Mouse (Mus musculus): ENCODE data around the gene Lrch4.
"Not testable (repeated sequence)": the region's sequence is repeated elsewhere in the genome, so short reads cannot be mapped to it uniquely, and the experiment has no call there.

Gene Lrch4

DNA sequence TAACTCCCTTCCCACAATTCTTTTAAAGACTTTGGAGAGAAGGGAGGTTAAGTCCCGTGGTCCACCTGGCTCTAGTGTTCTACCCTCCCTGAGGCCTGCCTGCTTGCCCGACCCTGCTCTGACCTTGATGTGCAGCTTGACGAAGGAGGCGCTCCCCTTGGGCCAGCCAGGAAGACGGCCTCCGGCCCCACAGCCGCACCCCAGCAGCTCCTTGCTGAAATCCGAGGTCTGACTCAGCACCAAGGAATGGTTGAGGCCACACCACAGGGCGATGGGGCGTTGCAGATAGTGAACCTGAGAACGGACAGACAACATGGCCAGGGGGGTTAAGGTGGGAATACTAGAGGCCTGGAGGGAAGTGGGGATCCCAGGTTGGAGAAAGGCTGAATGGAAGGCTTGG lies 15.4 kb upstream of the Lrch4 start, which contains the start of gene Pcolce:
Gene Pcolce (minus strand): TSS at position 235 of the 400 bp plus-strand sequence.
- no peak for DNase-seq

DNA sequence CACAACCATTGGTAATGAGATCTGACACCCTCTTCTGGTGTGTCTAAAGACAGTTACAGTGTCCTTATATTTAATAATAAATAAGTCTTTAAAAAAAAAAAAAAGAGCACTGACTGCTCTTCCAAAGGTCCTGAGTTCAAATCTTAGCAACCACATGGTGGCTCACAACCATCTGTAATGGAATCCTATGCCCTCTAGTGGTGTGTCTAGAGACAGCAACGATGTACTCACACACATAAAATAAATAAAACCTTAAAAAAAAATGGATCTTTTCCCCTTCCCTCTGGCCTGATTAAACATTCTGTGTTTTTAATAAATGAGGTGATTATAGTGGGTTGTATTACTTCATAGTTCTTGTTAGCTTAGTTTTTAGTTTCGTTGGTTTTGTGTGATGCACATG lies 14.0 kb upstream of the Lrch4 start:
- DNase-seq = not testable (repeated sequence)

DNA sequence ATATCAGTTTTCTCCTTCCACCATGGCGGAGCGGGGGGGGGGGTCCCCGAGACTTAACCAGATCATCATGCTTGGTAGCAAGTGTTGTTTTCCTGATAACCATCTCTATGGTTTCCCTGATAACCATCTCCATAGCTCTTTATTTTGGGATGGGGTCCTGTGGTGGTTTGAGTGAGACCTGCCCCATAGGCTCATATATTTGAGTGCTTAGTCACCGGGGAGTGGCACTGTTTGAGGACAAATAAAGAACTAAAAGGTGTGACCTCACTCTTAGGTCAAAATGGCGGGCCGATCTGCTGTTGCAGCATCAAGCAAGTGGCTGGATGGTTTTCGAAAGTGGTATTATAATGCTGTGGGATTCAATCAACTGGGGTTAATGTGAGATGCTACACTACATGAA lies 13.6 kb upstream of the Lrch4 start:
- no peak for DNase-seq

DNA sequence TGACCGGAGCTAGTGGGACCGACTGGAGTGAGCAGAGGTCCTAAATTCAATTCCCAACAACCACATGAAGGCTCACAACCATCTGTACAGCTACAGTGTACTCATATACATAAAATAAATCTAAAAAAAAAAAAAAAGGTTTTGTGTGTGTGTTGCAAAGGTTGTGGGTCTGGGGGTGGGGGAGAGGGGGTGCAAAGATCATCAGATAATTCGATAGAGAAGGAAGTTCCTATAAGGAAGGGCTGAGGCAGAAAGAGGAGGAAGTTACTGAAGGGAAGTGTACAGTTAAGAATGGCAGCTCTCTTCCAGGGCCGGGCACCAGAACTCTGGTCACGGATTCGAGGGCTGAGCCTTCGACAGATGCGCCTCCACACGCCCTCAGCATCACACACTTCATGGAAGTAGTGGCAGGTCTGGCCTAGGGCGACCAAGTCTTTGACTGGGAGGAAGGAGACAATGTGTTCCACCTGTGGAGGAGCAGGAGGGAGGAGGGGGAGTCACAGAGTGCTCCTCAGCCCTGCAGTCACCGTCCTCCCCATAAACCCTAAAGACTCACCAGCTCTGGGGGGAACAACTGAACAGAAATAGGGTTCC lies 4.9 kb upstream of the Lrch4 start:
- DNase-seq = no peak

DNA sequence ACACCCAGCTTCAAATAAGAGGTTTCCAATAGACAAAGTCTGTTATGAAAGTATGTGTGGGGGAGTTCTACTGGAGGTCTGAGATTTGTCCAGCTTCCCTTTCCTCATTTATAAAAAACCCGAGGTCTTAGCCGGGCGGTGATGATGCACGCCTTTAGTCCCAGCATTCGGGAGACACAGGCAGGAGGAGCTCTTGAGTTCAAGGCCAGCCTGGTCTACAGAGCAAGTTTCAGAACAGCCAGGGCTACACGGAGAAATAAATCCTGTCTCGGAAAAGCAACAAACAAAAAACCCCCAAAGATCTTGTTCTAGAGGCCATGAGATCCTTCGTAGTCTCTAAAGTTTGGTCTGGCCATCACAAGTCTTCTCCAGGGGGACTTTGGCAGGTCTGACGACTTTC lies 930 bp upstream of the Lrch4 start:
- DNase-seq = no peak

DNA sequence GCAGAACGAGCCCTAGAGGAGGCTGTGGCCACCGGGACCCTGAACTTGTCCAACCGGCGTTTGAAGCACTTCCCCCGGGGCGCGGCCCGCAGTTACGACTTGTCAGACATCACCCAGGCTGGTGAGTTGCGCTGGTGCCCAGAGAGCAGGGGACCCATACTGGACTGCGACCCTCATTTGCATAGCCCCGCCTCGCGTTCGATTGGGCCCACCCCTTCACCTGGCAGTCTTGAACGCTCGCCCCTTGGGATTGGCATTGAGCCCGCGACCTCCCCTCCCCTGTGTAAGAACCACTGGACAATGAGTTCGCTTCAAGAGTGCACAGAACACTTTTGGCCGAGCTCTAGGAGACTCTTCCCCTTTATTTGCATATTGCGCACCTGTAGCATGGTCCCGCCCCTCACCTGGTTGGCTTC lies 393 bp downstream of the Lrch4 start:
- peak; percentile 49 for DNase-seq

DNA sequence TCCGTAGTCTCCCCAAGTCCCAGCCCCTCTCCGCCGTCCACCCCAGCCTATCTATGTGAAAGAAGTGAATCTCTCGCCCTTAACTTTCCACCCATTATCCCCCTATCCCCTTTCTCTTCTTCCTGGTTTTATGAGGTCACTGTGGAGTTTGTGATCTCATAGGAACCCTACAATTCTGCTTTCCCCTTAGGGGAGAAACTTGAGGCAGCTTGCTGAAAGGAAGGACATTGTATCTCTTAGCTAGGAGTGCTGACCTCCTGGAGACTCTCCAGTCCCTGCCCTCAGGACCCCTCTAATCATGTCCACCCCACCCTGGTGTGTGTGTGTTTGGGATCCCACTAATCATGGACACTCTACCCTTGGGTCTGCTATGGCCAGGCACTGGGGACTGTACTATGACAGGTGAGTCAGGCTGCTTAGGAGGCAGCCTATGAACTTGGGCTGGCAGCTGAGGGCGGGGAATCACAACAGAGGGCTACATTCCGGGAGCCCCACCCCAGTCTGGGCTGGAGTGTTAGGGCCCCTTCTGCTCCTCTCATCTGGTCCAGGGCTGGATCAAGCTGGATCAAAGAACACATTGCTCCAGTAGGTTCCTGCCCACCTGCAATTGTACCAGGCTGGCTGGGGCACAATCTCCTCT lies 1.1 kb downstream of the Lrch4 start:
- DNase-seq = no peak

DNA sequence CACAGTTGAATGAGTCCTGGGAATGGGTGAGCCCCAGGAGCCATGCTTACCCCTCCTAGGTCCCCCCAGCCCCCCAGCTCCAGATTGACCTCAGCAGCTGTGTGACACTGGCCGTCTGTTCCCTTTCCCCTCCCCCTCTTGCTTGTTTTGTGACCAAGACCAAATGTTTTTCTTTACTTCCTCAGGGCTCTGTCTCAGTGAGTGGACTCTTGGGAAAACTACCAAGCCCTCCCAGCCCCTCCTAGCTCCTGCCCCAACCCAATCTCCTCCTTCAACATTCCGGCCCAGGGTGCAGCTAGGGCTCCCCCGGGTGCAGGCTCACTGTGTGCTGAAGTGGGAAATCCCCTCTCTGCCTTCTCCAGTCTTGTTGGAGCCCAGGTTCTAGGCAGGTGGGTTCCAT lies 1.7 kb downstream of the Lrch4 start:
- no peak for DNase-seq

DNA sequence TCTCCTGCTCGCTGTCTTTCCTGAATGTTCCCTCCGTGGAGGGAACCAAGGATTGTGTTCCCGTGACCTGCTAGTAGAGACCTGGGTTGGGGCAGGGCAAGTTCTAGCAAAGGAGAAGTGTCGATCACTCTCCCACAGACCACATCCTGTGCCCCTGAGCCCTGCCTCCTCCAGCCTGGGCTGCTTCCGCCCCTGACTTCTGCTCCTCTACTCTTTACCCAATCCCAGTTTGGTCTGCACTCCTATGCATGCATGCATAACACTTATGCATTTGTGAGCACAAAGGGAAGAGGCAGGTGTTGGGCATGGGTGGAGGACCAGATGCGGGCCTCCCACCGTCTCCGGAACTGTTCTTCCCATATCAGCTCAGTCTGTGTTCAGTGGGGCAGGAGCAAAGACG lies 2.2 kb downstream of the Lrch4 start:
- no peak for DNase-seq

DNA sequence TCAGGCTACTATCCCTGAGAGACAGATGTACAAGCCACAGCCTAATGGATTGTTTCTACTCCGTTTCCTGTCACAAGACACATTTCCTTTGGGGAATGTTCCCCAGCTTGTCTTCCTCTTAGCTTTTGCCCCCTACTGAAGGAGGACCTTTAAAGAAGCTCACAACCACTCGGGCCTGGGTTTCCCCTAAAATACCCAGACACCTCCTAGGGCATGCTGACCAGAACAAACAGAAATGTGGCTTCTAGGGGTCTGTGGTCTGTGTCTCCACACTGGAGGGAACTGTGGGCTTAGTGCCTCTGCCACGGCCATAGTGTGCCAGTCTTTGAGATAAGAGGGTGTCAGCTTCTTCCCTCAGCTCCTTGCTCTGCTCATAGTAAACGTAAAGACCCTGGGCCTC lies 2.7 kb downstream of the Lrch4 start:
- DNase-seq = no peak

DNA sequence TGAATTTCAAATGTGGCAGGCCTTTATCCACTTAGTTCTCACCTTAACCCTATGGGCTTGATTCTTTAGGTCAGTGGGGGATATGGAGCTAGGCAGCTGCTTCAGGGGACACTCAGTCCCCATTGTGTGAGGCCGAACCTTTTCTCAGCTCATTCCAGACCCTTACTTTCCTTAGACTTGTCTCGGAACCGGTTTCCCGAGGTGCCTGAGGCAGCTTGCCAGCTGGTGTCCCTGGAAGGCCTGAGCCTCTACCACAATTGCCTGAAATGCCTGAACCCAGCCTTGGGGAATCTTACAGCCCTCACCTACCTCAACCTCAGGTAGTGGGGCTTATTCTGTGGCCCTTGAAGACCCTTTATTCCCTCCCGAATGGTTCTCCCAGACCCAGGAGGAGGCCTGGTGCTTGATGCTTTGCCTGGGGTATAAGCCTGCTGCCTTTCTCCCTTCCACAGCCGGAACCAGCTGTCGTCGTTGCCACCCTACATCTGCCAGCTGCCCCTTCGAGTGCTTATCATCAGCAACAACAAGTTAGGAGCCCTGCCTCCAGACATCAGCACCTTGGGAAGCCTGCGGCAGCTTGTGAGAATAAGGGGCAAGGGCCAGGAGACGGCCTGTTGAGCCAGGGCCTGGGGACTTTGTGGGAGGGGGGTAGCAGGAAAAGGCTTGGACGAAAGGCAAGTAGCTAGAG lies 4.6 kb downstream of the Lrch4 start:
- DNase-seq = no peak

DNA sequence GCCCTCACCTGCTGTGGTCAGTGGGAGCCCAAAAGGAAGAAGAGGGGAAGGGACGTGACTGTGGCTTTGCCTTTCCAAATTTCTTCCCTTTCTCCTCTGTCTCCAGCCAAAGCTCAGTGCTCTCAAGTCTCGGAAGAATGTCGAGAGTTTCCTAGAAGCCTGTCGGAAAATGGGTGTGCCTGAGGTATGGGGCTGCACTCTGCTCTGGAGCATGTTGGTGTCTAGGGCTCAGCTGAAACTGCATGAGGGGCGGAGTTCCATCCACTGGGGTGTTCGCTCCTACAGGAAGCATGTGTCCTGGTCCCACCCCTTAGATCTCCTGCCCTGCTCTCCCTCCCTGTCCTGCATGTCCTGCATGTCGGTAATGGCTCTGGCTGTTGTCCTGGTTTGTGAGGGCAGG lies 10.6 kb downstream of the Lrch4 start:
- no peak for DNase-seq

DNA sequence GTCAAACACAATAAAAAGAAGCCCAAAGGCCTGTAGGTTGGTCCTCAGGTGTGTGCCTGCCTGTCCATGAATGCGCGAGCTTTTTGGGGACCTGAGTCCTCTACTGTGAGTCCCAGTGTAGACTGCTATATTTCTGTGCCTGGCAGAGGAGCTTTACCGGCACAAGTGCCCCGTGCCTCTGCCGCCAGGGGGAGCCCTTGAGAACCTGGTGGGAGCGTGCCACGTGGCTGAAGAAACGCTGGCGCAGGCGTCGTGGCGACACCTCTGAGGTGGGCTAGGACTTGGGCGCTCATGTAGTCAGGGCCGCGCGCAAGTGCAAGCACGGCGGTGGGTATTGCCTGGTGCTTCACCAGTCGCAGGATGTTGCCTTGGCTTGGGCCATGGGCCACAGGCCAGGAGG lies 12.1 kb downstream of the Lrch4 start, which contains the start of gene Sap25:
Gene Sap25 (plus strand): TSS at position 281 of the 400 bp plus-strand sequence.
- DNase-seq = peak; percentile 40

DNA sequence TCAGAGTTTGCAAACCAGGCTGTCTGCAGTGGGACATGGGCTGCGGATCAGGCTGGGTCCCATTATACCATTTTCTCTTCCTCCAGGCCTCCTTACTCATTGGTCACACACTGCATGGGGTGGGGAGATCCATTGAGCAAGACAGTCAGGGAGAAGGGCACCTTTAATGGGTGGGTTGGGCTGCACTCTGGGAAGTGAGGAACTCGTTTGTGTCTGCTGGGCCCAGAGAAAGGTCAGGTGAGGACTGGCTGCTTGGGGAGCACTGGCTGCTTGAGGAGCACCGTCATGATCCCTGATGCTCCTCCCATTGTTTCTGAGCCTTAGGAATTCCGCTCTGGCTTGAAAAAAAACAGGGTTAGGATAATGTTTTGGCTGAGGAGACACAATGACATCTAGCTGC lies 14.0 kb downstream of the Lrch4 start:
- no peak for DNase-seq

DNA sequence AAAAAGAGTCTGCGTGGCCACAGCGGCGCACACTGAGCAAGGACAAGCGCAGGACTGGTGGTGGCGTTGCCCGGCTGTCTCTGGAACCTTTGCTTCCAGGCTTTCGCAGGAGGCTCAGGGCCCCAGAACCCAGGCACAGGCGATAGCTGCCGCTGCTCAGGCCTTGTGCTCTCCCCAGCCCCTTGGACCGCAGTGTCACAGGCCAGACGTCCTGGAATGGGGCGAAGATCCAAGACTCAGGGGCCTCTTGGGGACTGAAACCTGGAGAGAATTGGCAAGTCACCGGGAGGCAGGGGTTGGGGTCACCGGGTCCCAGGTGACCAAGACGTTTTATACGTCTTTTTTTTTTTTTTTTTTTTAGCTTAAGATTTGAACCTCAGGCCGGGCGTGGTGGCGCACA lies 15.6 kb downstream of the Lrch4 start:
- DNase-seq = no peak

DNA sequence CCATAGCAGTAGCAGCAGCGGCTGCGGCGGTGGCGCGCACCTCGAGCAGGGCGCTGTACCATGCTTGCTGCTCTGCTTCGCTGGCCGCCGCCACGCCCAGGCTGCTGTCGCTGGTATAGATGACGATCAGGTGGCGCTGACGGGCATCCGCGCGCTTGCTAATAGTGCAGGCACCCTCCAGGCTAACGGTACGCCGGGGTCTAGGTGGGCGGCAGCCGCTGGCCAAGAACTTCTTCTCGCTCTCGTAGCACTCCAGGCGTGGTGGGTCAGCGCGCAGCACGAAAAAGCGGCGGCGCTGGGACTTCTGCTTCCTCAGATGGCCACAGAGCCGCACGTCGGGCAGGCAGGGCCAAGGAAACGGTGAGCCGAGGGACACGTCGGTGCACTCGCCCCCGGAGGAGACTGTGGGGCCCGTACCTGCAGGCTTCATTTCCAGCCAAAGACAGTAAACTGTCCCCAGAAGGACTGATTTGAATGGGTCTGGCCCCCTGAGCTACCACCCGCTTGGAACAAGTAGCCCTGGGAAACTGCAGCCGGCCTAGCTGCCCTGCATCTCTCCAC lies 16.2 kb downstream of the Lrch4 start:
- DNase-seq = peak; percentile 35

DNA sequence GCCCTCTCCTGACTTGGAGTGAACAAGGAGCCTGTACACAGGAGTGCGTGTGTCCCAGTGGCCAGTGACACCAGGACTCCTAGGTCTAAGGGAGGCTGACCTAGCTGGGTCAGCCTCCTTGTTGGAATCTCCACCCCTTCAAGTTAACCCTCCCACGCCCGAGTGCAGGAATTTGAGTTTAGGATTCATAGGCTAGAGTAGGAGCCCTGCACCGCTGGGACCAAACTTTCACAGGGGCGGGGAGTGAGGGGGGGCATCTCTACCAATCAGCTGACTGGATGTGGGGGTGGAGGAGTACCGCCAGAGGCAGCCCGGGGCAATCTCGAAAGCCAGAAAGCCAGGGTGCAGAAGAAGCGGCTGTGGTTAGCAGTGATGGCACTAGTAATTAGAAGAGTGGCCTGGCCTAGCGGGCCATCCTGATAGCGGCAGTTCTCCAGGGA lies 16.8 kb downstream of the Lrch4 start, which contains the start of gene Irs3:
Gene Irs3 (minus strand): TSS at position 63 of the 440 bp plus-strand sequence.
- no peak for DNase-seq

DNA sequence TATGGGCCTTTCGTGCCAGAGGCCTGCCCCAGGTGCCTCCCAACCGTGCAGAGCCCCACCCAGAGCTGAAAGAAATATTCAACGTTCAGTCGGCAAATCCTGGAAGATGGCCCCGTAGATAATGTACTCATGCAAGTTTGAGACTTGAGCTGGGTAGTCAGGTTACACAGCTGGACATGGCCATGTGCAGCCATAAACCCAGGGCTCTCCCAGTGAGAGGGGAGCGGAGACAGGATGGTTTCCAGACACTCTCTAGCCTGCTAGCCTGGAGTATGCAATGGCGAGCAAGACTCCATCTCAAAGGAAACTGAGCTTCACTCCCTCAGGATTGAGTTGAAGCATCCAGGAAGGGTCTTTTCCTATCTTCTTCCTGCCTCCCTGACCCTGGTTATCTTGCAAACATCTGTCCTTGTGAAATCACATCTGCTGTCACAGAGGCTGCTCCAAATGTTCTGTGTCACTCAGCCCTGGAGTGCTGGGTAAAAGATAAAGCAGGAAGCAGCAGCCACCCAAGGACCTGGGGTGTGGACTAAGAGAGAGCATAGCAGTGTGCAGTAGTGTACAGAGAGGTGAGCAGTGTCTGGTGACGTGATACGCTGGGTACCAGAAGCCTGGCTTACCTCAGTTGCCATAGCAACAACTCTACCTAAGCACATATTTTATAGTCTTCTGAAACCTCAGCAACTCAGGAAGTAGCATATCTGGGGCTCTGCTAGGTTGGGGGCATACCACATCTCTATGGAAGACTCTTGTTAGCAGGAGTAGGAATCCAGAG lies 19.1 kb downstream of the Lrch4 start:
- no peak for DNase-seq

DNA sequence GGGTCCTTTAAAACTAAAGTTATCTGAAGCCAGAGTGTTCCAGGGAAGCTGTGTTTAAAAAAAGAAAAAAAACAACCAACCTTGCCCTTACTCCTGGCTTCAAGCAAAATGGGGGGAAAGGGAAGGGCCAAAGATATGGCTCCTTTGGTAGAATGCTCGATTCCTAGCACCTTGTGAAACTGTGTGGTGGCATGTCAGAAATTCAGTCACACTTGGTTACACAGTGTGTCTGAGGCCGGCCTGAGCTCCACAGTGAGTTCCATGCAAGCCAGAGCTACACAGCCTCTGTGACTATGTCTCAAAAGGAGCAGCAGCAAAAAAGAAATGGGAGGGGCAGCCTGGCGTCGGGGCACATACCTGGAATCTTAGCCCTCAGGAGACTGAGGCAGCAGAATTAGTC lies 20.3 kb downstream of the Lrch4 start:
- no peak for DNase-seq

DNA sequence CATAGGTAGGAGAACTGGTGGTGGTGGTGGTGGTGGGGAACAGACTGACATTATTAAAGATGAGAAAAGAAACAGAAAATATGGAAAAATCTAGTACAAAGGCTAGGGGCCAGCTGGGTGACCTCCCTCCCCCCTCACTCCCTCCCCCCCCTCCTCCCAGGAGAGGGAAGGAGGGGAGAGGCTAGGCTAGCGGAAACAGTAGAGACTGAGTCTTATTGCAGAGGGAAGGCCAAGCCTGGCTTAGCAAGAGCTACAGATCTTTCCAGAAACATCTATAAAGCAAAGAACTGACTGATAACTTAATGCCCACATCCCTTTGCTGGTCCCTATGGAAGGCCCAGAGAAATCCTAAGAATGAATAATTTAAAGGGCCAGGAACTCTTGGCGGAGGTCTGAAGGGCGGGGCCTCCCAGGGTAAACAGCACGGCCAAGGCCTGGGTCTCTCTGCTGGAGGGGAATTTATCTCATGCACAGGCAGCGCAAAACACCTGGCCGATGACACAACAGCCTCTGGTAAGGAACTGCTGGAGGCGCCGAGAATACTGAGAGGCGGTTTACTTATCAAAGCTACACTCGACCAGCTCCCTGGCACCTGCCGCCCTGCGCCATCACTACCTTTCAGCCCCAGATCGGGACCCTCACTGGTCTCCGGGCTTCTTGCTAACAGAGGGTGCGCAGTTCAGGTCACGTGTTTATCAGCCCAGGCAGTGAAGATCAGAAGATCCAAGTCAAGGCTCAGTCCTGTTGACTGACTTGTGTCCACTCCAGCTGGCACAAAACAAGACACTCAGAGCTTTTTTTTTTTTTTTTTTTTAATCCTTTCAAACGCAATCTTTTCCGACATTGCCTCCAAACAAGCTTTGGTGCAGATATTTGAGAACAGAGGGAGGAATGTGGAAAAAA lies 21.0 kb downstream of the Lrch4 start:
- no peak for DNase-seq

DNA sequence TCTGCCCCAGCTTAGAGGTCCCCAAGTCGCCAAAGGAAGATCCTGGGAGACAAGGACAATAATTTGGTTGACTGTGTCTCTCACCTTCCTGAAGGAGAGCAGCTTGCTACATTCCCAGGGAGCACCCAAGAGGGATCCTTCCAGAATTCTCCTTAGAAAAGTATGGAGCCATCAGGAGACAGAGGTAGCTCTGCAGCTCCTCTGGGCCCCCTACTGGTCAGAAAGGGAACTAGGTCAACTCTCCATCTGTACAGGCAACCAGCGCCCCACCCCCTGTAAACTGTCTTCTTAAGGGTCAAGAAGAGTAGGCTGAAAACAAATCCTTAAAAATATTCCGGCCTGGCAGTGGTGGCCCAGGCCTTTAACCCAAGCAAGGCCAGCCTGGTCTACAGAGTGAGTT lies 23.6 kb downstream of the Lrch4 start:
- DNase-seq = peak; percentile 75

DNA sequence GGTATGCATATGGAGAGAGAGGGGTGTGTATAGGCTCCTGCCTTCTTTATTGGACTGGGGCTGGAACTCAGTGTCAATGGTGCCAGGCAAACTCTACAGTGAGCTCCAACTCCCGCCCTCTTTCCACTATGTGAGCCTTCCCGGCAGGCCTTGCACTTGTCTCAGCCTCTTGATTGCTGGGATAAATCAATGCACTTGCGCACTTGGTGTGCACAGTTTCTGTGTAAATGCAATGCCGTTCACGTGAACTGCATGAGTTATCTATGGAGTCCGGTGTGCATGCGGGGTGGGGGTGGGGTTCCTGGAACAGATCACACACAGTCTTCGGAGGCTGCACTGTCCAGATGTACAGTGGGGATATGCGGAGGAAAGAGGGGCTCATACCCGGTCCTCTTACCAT lies 24.4 kb downstream of the Lrch4 start:
- no peak for DNase-seq
